Mouse (Mus musculus): ENCODE data around the gene Ovca2. TPM values are rescaled to one million over a fixed set of nuclear protein-coding genes. Genes with fewer than 3 reads are reported as not detected.
"Not testable (repeated sequence)": the region's sequence is repeated elsewhere in the genome, so short reads cannot be mapped to it uniquely, and the experiment has no call there.

The Ovca2 gene
- polyA plus RNA-seq, 1 experiment from 2014 or later: 8.7 TPM

DNA sequence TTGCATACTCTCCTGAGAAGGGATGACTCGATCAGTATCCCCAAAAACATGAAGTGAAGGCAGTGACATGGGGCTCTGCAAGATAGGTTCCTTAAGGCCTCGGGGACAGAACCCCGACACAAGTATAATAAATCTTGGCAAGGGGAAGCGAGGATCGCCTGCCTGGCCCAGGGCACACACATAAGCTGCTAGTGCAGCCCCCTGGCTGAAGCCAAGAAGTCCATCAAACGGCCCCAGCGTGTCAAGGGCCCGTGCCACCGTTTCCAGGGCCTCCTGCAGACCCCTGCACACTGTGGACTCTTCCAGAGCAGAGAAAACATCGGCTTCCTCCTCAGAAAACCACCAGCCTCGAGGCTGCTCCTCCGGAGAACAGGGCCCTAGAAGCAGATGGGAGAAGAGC, 624 bp downstream of the Ovca2 start:
- no peaks in the 10 kb centered on the region for H3K9me3 ChIP-seq (replicated peaks; ENCODE audit: control insufficient read depth, low read length)
- peaks cover 16% of the 10 kb centered on the region for H3K27me3 ChIP-seq (ENCODE audit: control insufficient read depth, insufficient read depth, low read depth, low read length)
- H3K4me1 ChIP-seq (ENCODE audit: control insufficient read depth, low read depth, low read length): peaks cover 22% of the 10 kb centered on the region
- peak overlapping the region; percentile 79 for H3K4me2 ChIP-seq (ENCODE audit: low read depth, low read length)
- 0 out of 2 replicates have a peak overlapping the region, but pooled peaks have one; percentile 65 for H3K27ac ChIP-seq (ENCODE audit: low read length)
- ATAC-seq (ENCODE audit: low read depth): no peak
- peaks cover 4% of the 10 kb centered on the region for H3K36me3 ChIP-seq (ENCODE audit: control insufficient read depth, insufficient read depth)
- H3K4me3 ChIP-seq (ENCODE audit: low read depth, low read length): peak overlapping the region; percentile 86
- WGBS (ENCODE audit: insufficient replicate concordance): 46% methylated on average over 12 of the region's 12 CpGs
- H3K9ac ChIP-seq (ENCODE audit: low read depth, low read length): peak overlapping the region; percentile 85

DNA sequence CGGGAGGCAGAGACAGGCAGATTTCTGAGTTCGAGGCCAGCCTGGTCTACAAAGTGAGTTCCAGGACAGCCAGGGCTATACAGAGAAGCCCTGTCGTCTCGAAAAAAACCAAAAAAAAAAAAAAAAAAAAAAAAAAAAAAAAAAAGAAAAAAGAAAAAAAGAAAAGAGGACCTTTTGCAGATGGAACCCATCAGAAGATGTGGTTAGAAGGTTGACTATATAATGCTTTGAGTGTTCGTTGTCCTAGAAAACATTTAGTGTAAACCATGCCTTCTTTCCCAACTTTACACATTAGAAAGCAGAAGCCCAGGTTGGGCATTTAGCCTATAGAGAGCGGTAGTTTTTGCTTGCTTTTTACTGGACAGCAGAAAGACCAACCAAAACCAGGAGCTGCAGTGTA, 4.1 kb downstream of the Ovca2 start:
- H3K4me2 ChIP-seq (ENCODE audit: low read depth, low read length); H3K36me3 ChIP-seq (ENCODE audit: control insufficient read depth, insufficient read depth); H3K27ac ChIP-seq (ENCODE audit: low read length); ATAC-seq (ENCODE audit: low read depth); H3K9ac ChIP-seq (ENCODE audit: low read depth, low read length); H3K4me3 ChIP-seq (ENCODE audit: low read depth, low read length); H3K9me3 ChIP-seq (replicated peaks; ENCODE audit: control insufficient read depth, low read length): not testable (repeated sequence)
- H3K27me3 ChIP-seq (ENCODE audit: control insufficient read depth, insufficient read depth, low read depth, low read length): peaks cover 51% of the 10 kb centered on the region
- H3K4me1 ChIP-seq (ENCODE audit: control insufficient read depth, low read depth, low read length): peaks cover 40% of the 10 kb centered on the region
- WGBS (ENCODE audit: insufficient replicate concordance): 52% methylated on average over 6 of the region's 6 CpGs

DNA sequence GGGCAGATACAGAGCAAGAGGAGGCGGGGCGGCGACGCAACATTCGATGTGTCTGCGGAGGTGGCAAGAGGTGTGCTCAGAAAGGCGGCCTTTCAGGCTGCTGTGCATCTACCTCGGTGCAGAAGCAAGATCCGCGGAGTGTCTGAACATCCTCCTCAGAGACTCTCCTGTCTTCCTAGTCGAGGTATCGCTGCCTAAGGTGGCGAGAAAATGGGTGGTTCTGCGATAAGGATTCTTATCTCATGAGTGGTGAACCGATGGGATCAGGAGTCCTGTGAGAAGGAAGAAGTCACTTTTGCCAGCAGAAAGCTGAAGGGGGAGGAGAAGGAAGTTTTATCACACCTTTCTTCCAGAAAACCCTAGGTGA, 4.9 kb downstream of the Ovca2 start:
- Histone ChIP-seq H3K4me1 (ENCODE audit: control insufficient read depth, low read depth, low read length) (peaks cover 44% of the 10 kb centered on the region), H3K9me3 (replicated peaks; ENCODE audit: control insufficient read depth, low read length) (no peaks in the 10 kb centered on the region), H3K27ac (ENCODE audit: low read length) (no peak overlapping the region), H3K9ac (ENCODE audit: low read depth, low read length) (peak overlapping the region; percentile 31; the same call in 1 of the 2 replicates), H3K27me3 (ENCODE audit: control insufficient read depth, insufficient read depth, low read depth, low read length) (peaks cover 58% of the 10 kb centered on the region), H3K4me2 (ENCODE audit: low read depth, low read length) (peak overlapping the region; percentile 91), H3K4me3 (ENCODE audit: low read depth, low read length) (peak overlapping the region; percentile 70), H3K36me3 (ENCODE audit: control insufficient read depth, insufficient read depth) (no peaks in the 10 kb centered on the region)
- ATAC-seq (ENCODE audit: low read depth): no peak
- WGBS (ENCODE audit: insufficient replicate concordance): 3% methylated on average over 15 of the region's 15 CpGs

DNA sequence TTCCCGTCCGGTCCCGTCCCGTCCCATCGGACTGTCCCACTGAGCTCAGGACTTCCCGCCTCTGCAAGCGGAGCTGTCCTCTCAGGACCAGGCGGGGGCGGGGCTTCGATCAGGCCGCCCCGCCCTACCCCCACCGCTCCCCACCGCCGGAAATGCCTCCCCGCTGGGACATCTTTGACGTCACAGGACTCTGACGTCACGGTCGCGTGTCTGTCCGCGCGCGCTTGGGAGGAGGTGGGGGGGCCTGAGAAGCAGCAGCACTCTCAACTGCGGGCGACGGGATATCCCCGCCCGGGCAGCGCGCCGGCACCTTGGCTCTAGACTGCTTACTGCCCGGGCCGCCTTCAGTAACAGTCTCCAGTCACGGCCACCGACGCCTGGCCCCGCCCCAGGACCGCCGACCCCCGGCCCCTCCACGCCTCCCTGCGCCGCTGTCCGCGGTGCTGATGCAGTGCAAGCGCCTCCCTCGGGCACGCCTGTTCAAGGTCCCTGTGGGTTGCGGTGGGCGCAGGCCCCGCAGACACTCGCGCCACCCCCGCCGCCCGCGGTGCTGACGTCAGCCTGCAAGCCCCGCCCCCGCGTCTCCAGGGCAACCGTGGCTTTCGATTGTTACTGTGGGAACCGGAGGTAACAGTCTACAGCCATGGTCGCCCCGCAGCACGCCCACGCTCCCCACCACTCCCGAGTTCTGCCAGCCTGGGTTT, 5.4 kb downstream of the Ovca2 start:
- H3K4me2 ChIP-seq (ENCODE audit: low read depth, low read length): peak overlapping the region; percentile 91
- peak overlapping the region; percentile 70 for H3K4me3 ChIP-seq (ENCODE audit: low read depth, low read length)
- no peak overlapping the region for H3K27ac ChIP-seq (ENCODE audit: low read length)
- peaks cover 64% of the 10 kb centered on the region for H3K27me3 ChIP-seq (ENCODE audit: control insufficient read depth, insufficient read depth, low read depth, low read length)
- peak overlapping the region; percentile 31 for H3K9ac ChIP-seq (ENCODE audit: low read depth, low read length)
- peaks cover 48% of the 10 kb centered on the region for H3K4me1 ChIP-seq (ENCODE audit: control insufficient read depth, low read depth, low read length)
- peak; percentile 62 for ATAC-seq (ENCODE audit: low read depth)
- H3K36me3 ChIP-seq (ENCODE audit: control insufficient read depth, insufficient read depth): no peaks in the 10 kb centered on the region
- under 1% methylated on average over 71 of the region's 71 CpGs for WGBS (ENCODE audit: insufficient replicate concordance)
- no peaks in the 10 kb centered on the region for H3K9me3 ChIP-seq (replicated peaks; ENCODE audit: control insufficient read depth, low read length)

DNA sequence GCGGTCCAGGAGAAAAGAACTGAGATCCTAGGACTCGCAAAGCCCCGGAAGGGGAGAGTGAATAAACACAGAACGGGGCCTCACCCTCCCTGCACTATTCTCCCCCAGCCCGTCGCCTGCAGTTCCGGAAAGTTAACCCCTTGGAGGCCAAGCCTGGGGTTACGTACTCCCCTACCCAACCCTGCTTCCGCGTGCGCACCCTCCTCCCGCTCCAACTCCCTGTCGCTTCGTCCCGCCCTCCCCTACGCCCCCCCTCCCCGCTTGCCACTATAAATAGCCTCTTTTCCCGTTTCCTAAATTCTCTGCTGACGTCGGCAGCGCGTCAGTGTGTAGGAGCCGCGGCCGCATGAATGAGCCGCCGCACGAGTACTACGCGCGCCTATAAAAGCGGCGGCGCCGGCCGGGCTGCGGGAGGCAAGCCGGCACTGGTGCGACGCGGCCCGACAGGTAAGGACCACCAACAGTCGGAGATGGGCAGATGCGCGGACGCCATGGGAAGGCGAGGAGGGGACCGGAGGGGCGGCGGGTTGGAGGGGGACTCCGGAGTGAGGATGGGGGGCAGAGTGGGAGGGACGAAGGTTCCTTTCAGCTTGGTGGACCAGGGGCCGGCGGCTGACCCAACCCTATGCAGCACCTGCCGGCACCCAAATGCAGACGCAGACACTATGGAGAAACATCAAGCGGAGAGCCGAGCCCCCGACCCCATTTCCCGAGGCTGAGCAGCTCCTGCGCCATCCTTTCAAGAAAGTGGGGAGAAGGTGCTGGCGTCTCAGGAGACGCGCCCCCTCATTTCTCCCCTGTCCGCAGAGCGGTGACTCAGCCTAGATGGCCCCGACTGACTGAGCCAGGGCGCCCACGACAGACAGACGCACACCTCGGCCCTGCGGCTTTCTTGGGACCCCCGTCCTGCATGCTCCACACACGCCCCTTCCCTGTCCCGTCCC, 6.2 kb downstream of the Ovca2 start:
- peak overlapping the region; percentile 91 for H3K4me2 ChIP-seq (ENCODE audit: low read depth, low read length)
- no peaks in the 10 kb centered on the region for H3K9me3 ChIP-seq (replicated peaks; ENCODE audit: control insufficient read depth, low read length)
- no peak for ATAC-seq (ENCODE audit: low read depth)
- H3K36me3 ChIP-seq (ENCODE audit: control insufficient read depth, insufficient read depth): no peaks in the 10 kb centered on the region
- H3K9ac ChIP-seq (ENCODE audit: low read depth, low read length): no peak overlapping the region
- H3K4me3 ChIP-seq (ENCODE audit: low read depth, low read length): peak overlapping the region; percentile 70
- peaks cover 72% of the 10 kb centered on the region for H3K27me3 ChIP-seq (ENCODE audit: control insufficient read depth, insufficient read depth, low read depth, low read length)
- H3K4me1 ChIP-seq (ENCODE audit: control insufficient read depth, low read depth, low read length): peaks cover 47% of the 10 kb centered on the region
- H3K27ac ChIP-seq (ENCODE audit: low read length): no peak overlapping the region
- under 1% methylated on average over 75 of the region's 75 CpGs for WGBS (ENCODE audit: insufficient replicate concordance)

DNA sequence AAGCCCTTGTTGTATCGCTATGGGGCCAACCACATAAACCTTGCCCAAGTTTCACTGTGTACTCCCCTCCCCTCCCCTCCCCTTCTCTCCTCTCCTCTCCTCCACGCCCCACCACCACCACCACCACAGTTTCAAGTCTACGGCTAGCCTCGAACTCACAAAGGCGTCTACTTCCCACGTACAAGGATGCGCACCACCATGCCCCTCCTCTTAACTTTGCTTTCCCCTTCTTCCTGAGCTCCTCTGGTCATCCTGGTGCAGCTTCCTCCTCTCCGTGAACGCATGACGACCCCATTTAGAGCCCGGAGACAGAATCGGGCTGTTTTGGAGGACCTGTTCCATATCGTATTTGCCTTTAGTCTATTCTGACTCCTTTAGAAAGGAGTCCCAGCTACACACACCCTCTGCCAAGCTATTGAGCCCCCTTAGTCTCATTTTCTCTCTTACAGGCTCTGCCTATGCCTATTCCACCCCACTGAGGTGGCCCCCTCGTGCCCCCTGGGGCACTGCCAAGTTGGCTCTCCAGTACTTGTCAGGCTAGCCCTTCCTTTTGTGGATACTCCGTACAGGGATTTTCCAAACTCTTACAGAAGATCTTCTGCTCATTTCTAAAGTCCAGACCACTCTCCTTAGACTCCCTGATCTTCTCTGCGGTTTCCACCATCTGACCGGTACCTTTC, 7.3 kb downstream of the Ovca2 start:
- H3K4me3 ChIP-seq (ENCODE audit: low read depth, low read length): no peak overlapping the region
- H3K36me3 ChIP-seq (ENCODE audit: control insufficient read depth, insufficient read depth): no peaks in the 10 kb centered on the region
- no peak overlapping the region for H3K4me2 ChIP-seq (ENCODE audit: low read depth, low read length)
- no peak overlapping the region for H3K9ac ChIP-seq (ENCODE audit: low read depth, low read length)
- peaks cover 56% of the 10 kb centered on the region for H3K4me1 ChIP-seq (ENCODE audit: control insufficient read depth, low read depth, low read length)
- no peaks in the 10 kb centered on the region for H3K9me3 ChIP-seq (replicated peaks; ENCODE audit: control insufficient read depth, low read length)
- no peak for ATAC-seq (ENCODE audit: low read depth)
- H3K27ac ChIP-seq (ENCODE audit: low read length): no peak overlapping the region
- WGBS (ENCODE audit: insufficient replicate concordance): 7% methylated on average over 17 of the region's 17 CpGs
- peaks cover 83% of the 10 kb centered on the region for H3K27me3 ChIP-seq (ENCODE audit: control insufficient read depth, insufficient read depth, low read depth, low read length)

DNA sequence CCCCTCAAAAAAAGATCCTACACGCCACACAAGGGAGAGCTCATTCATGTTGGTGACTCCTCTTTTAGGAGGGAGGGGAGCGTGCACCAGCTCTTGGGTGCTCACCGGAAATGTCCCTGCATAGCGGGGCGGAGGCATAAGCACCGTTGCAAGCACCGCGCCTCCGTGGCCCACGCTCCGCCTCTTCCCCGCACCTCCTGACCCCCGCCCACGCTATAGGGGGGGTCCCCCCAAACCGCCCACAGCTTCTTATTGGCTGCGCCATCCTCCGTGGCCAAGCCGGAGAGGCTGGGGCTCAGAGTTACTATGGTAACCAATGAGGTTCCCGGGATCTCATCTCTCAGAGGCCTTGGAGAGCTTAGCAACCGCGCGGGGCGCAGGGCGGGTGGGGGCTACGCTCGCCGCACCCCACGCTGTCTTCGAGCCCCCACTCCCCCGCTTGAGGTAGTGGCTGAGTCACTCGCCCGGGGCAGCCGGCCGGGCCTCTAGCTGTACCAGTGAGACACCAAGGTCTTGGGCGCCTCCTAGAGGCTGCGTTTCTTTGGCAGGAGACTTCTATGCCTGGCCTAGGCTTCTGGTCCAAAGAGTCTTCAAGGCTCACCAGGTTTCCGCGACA, 8.4 kb downstream of the Ovca2 start:
- Histone ChIP-seq H3K4me2 (ENCODE audit: low read depth, low read length) (peak overlapping the region; percentile 77), H3K27ac (ENCODE audit: low read length) (no peak overlapping the region), H3K4me1 (ENCODE audit: control insufficient read depth, low read depth, low read length) (peaks cover 63% of the 10 kb centered on the region), H3K9ac (ENCODE audit: low read depth, low read length) (no peak overlapping the region), H3K9me3 (replicated peaks; ENCODE audit: control insufficient read depth, low read length) (no peaks in the 10 kb centered on the region), H3K36me3 (ENCODE audit: control insufficient read depth, insufficient read depth) (no peaks in the 10 kb centered on the region), H3K4me3 (ENCODE audit: low read depth, low read length) (peak overlapping the region; percentile 50), H3K27me3 (ENCODE audit: control insufficient read depth, insufficient read depth, low read depth, low read length) (peaks cover 90% of the 10 kb centered on the region)
- under 1% methylated on average over 38 of the region's 38 CpGs for WGBS (ENCODE audit: insufficient replicate concordance)
- peak; percentile 19; the same call in 1 of the 2 replicates for ATAC-seq (ENCODE audit: low read depth)

DNA sequence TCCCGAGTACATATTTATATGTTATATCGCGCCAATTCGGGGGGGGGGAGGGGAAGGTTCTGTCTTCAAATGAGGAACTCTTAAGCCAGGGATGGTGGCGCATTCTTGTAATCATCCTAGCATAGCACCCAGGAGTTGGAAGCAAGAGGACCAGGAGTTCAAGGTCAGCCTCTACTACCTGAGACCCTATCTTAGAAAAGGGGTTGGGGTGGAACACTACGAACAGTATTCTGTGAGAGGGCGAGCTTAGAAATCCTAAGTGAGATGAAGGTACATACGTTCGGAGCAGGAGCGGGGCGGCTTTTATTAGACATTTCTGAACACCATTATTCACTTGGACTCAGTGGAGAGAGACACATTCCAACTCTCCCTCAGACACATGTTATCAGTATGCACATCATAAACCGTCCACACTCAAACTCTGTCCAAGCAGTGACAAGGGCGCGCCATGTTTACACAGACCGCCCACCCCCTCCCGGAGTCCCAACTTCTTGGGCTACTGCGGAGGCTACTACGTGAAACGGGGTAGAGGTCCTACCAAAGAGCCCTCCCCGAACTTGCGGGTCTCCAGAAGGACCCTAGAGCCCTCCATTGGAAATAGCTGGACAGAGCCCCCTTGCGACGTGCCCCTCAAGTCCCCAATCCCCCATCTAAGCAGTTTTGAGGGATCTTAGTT, 9.1 kb downstream of the Ovca2 start, which contains the start of gene Hic1:
Hic1 (minus strand) TSS at position 115 of the 676 bp plus-strand sequence.
- peak within 1 kb of the TSS; percentile 60 for H3K4me3 ChIP-seq (ENCODE audit: low read depth, low read length)
- no peak for ATAC-seq (ENCODE audit: low read depth)
- peaks cover 63% of the 10 kb centered on the region for H3K4me1 ChIP-seq (ENCODE audit: control insufficient read depth, low read depth, low read length)
- no peaks in the 10 kb centered on the region for H3K9me3 ChIP-seq (replicated peaks; ENCODE audit: control insufficient read depth, low read length)
- no peaks in the 10 kb centered on the region for H3K36me3 ChIP-seq (ENCODE audit: control insufficient read depth, insufficient read depth)
- 6% methylated on average over 23 of the region's 23 CpGs for WGBS (ENCODE audit: insufficient replicate concordance)
- H3K27ac ChIP-seq (ENCODE audit: low read length): peak within 1 kb of the TSS; percentile 19; the same call in 1 of the 2 replicates
- peak within 1 kb of the TSS; percentile 77 for H3K4me2 ChIP-seq (ENCODE audit: low read depth, low read length)
- H3K27me3 ChIP-seq (ENCODE audit: control insufficient read depth, insufficient read depth, low read depth, low read length): peaks cover 95% of the 10 kb centered on the region
- H3K9ac ChIP-seq (ENCODE audit: low read depth, low read length): peak within 1 kb of the TSS; percentile 43; the same call in 1 of the 2 replicates
